Mouse (Mus musculus) MEL (cell line): Measurements from ENCODE around the gene Ovch2. TPM values are rescaled to one million over a fixed set of nuclear protein-coding genes. Genes with fewer than 3 reads are reported as not detected.

Source experiments
- DNase-seq: peaks from one replicate; pipeline ENCODE4 v3.0.0; 2011; ENCODE audit warnings: low read depth, low spot score
- H3K27ac ChIP-seq: 2 replicates; pipeline ENCODE4 v1.5.1; 2012; ENCODE audit warnings: low read depth, mild to moderate bottlenecking, control low read depth, low read length, moderate library complexity; ENCODE audit not compliant: control insufficient read depth
- H3K27me3 ChIP-seq, 2 experiments: fragments of 150-350 bp in 1 of 2; sonication (generic) in 1 of 2; 2 replicates each; pipeline ENCODE4 v1.6.1; 2012; ENCODE audit warnings: low read length in 2 of 2, mild to moderate bottlenecking in 2 of 2, improper control_type of control experiment in 1 of 2, moderate library complexity in 1 of 2; ENCODE audit not compliant: insufficient read depth in 2 of 2, control insufficient read depth in 1 of 2
- H3K36me3 ChIP-seq, 2 experiments: 2 replicates each; pipeline ENCODE4 v1.6.1; 2012 to 2014; ENCODE audit warnings: low read length in 2 of 2, improper control_type of control experiment in 1 of 2, inconsistent platforms in 1 of 2, mild to moderate bottlenecking in 1 of 2; ENCODE audit not compliant: insufficient read depth in 2 of 2, control insufficient read depth in 1 of 2
- H3K4me1 ChIP-seq, 2 experiments: fragments of 150-350 bp in 1 of 2; sonication (generic) in 1 of 2; 2 replicates each; pipeline ENCODE4 v1.6.1; 2012; ENCODE audit warnings: low read length in 2 of 2, improper control_type of control experiment in 1 of 2, mild to moderate bottlenecking in 1 of 2; ENCODE audit not compliant: insufficient read depth in 2 of 2, control insufficient read depth in 1 of 2
- H3K4me3 ChIP-seq, 2 experiments: fragments of 150-350 bp in 1 of 2; sonication (generic) in 1 of 2; 2 replicates each; pipeline ENCODE4 v1.5.1; 2012; ENCODE audit warnings: low read depth in 2 of 2, low read length in 2 of 2, mild to moderate bottlenecking in 2 of 2, moderate library complexity in 2 of 2, control low read depth in 1 of 2, improper control_type of control experiment in 1 of 2; ENCODE audit not compliant: control insufficient read depth in 1 of 2, insufficient read depth in 1 of 2
- H3K79me2 ChIP-seq: 2 replicates; pipeline ENCODE4 v1.6.1; 2012; ENCODE audit warnings: mild to moderate bottlenecking, low read length, moderate library complexity; ENCODE audit not compliant: control insufficient read depth, poor library complexity, insufficient read depth
- H3K9ac ChIP-seq: 2 replicates; pipeline ENCODE4 v1.6.1; 2012; ENCODE audit warnings: low read depth, mild to moderate bottlenecking, control low read depth, low read length, moderate library complexity; ENCODE audit not compliant: control insufficient read depth, poor library complexity, severe bottlenecking
- H3K9me3 ChIP-seq: fragments of 150-350 bp; sonication (generic); replicated peaks from 2 replicates; pipeline ENCODE4 v1.6.1; 2012; ENCODE audit warnings: mild to moderate bottlenecking, low read length, improper control_type of control experiment, moderate library complexity; ENCODE audit not compliant: insufficient read depth
- BHLHE40 ChIP-seq: IDR thresholded peaks from 2 replicates; pipeline ENCODE4 v1.6.1; 2012; ENCODE audit warnings: low read depth, mild to moderate bottlenecking, inconsistent platforms, low read length, improper control_type of control experiment, borderline replicate concordance
- CHD1 ChIP-seq: IDR thresholded peaks from 2 replicates; pipeline ENCODE4 v1.6.1; 2012; ENCODE audit warnings: low read depth, mild to moderate bottlenecking, inconsistent platforms, low read length, improper control_type of control experiment
- CTCF ChIP-seq, 3 experiments: IDR thresholded peaks in 2 of 3; conservative IDR thresholded peaks in 1 of 3; 2 replicates each; pipeline ENCODE4 v1.5.1; 2011 to 2012; ENCODE audit warnings: low read length in 3 of 3, low read depth in 2 of 3, mild to moderate bottlenecking in 2 of 3, improper control_type of control experiment in 1 of 3, inconsistent platforms in 1 of 3, mixed read lengths in 1 of 3, moderate library complexity in 1 of 3; ENCODE audit not compliant: control insufficient read depth in 1 of 3, insufficient read depth in 1 of 3, poor library complexity in 1 of 3, severe bottlenecking in 1 of 3
- GABPA ChIP-seq: IDR thresholded peaks from 2 replicates; pipeline ENCODE4 v1.6.1; 2012; ENCODE audit warnings: low read depth, mild to moderate bottlenecking, inconsistent platforms, low read length, improper control_type of control experiment, moderate library complexity
- JUND ChIP-seq: IDR thresholded peaks from 2 replicates; pipeline ENCODE4 v1.6.1; 2011; ENCODE audit warnings: low read depth, mild to moderate bottlenecking, improper control_type of control experiment, low read length
- MAFK ChIP-seq: IDR thresholded peaks from 2 replicates; pipeline ENCODE4 v1.6.1; 2011; ENCODE audit warnings: low read depth, mild to moderate bottlenecking, low read length, improper control_type of control experiment, borderline replicate concordance
- MAX ChIP-seq: IDR thresholded peaks from 2 replicates; pipeline ENCODE4 v1.6.1; 2011; ENCODE audit warnings: low read length, improper control_type of control experiment
- MAZ ChIP-seq: IDR thresholded peaks from 2 replicates; pipeline ENCODE4 v1.6.1; 2012; ENCODE audit warnings: low read depth, mild to moderate bottlenecking, inconsistent platforms, low read length, improper control_type of control experiment
- MEF2A ChIP-seq: IDR thresholded peaks from 2 replicates; pipeline ENCODE4 v1.6.1; 2014; ENCODE audit warnings: low read depth, mild to moderate bottlenecking, inconsistent platforms, low read length, improper control_type of control experiment; ENCODE audit not compliant: poor library complexity, insufficient replicate concordance, severe bottlenecking; ENCODE audit errors: extremely low read depth
- MXI1 ChIP-seq: IDR thresholded peaks from 2 replicates; pipeline ENCODE4 v1.6.1; 2011; ENCODE audit warnings: mild to moderate bottlenecking, low read depth, low read length, improper control_type of control experiment
- NELFE ChIP-seq: IDR thresholded peaks from 2 replicates; pipeline ENCODE4 v1.6.1; 2011; ENCODE audit warnings: low read depth, low read length, improper control_type of control experiment
- POLR2A ChIP-seq, 2 experiments: IDR thresholded peaks; 2 replicates each; pipeline ENCODE4 v1.6.1; 2011 to 2012; ENCODE audit warnings: low read length in 2 of 2, mild to moderate bottlenecking in 2 of 2, control low read depth in 1 of 2, improper control_type of control experiment in 1 of 2, low read depth in 1 of 2, moderate library complexity in 1 of 2; ENCODE audit not compliant: control insufficient read depth in 1 of 2, insufficient read depth in 1 of 2, poor library complexity in 1 of 2
- POLR2AphosphoS2 ChIP-seq: IDR thresholded peaks from 2 replicates; pipeline ENCODE4 v1.6.1; 2011; ENCODE audit warnings: low read length, improper control_type of control experiment
- POLR2AphosphoS5 ChIP-seq: IDR thresholded peaks from 2 replicates; pipeline ENCODE4 v1.6.1; 2012; ENCODE audit warnings: low read depth, borderline replicate concordance, mild to moderate bottlenecking, inconsistent platforms, low read length, moderate library complexity, mixed read lengths
- RAD21 ChIP-seq: IDR thresholded peaks from 2 replicates; pipeline ENCODE4 v1.6.1; 2011; ENCODE audit warnings: mild to moderate bottlenecking, low read depth, low read length, improper control_type of control experiment
- SIN3A ChIP-seq: IDR thresholded peaks from 2 replicates; pipeline ENCODE4 v1.6.1; 2012; ENCODE audit warnings: low read length, improper control_type of control experiment, inconsistent platforms
- SMC3 ChIP-seq: IDR thresholded peaks from 2 replicates; pipeline ENCODE4 v1.6.1; 2011; ENCODE audit warnings: low read depth, low read length, improper control_type of control experiment
- TAL1 ChIP-seq: IDR thresholded peaks from 2 replicates; pipeline ENCODE4 v1.6.1; 2012; ENCODE audit warnings: mild to moderate bottlenecking, inconsistent platforms, low read length, moderate library complexity, mixed read lengths
- TBP ChIP-seq: IDR thresholded peaks from 2 replicates; pipeline ENCODE4 v1.8.0; 2011; ENCODE audit warnings: low read depth, low read length, improper control_type of control experiment
- TCF12 ChIP-seq: IDR thresholded peaks from 2 replicates; pipeline ENCODE4 v1.6.1; 2014; ENCODE audit warnings: low read depth, mild to moderate bottlenecking, inconsistent platforms, low read length, improper control_type of control experiment, moderate library complexity
- USF1 ChIP-seq: IDR thresholded peaks from 2 replicates; pipeline ENCODE4 v1.6.1; 2014; ENCODE audit warnings: low read depth, mild to moderate bottlenecking, inconsistent platforms, low read length, improper control_type of control experiment, moderate library complexity
- ZC3H11A ChIP-seq: IDR thresholded peaks from 2 replicates; pipeline ENCODE4 v1.6.1; 2012; ENCODE audit warnings: low read depth, mild to moderate bottlenecking, inconsistent platforms, low read length, improper control_type of control experiment
- ZMIZ1 ChIP-seq: IDR thresholded peaks from 2 replicates; pipeline ENCODE4 v1.6.1; 2012; ENCODE audit warnings: low read depth, mild to moderate bottlenecking, inconsistent platforms, low read length, improper control_type of control experiment, moderate library complexity
- polyA plus RNA-seq, 2 experiments: library from polyadenylated mRNA; stranded (reverse) in 1 of 2; unstranded in 1 of 2; fragments of >175 nt in 1 of 2; fragments of >200 nt in 1 of 2; gene quantifications; 2 replicates each; pipeline versions ENCODE4 v1.2.1 to v1.2.4; 2012; ENCODE audit warnings: low replicate concordance in 2 of 2, low read depth in 1 of 2; ENCODE audit not compliant: insufficient read length in 2 of 2, insufficient read depth in 1 of 2, missing spikeins in 1 of 2
- total RNA-seq: library from RNA; depleted of rRNA; stranded (reverse); fragments of 300-350 nt; gene quantifications from 2 replicates; pipeline ENCODE4 v1.2.3, GENCODE M21; 2012

Gene Ovch2
- total and polyA plus RNA-seq, 3 experiments: not detected

DNA sequence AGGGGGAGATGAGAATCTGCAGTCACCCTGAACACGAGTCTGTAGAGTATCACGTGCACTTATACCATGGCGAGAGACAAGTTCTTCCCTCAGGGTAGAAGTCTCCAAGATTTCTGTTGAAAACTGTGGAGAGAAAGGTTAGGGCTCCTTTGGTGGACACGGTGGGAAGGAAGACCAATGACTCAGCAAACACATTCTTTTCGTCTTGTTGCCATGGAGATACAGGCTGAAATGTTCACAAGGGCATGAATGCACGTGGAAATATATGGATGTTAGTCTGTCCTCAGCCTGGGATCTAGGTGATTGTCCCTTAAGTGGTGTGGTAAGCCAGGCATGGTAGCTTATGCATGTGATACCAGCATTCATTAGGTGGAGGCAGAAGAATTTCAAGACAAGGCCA lies 30.2 kb downstream of the Ovch2 start:
- H3K9me3 ChIP-seq: no peaks in the 10 kb centered on the region
- H3K4me1 ChIP-seq: no peaks in the 10 kb centered on the region
- TF ChIP-seq CTCF (IDR thresholded peaks at IDR 0.05 in 2 of 3, conservative IDR thresholded peaks at IDR 0.05 in 1 of 3; ENCODE audit: control insufficient read depth in 1 of 3, insufficient read depth in 1 of 3, low read depth in 2 of 3, low read length in 3 of 3, poor library complexity in 1 of 3, severe bottlenecking in 1 of 3): no peak
- TF ChIP-seq TBP: no peak
- TF ChIP-seq POLR2AphosphoS5: no peak
- no peak for TF ChIP-seq ZC3H11A
- no peak for TF ChIP-seq BHLHE40
- TF ChIP-seq CHD1: no peak
- TF ChIP-seq, all 39 proteins: peak for 0
- H3K27me3 ChIP-seq: no peaks in the 10 kb centered on the region
- H3K4me3 ChIP-seq: no peak overlapping the region
- H3K27ac ChIP-seq: no peak overlapping the region
- H3K79me2 ChIP-seq: no peaks in the 10 kb centered on the region
- H3K9ac ChIP-seq: no peak overlapping the region
- DNase-seq: no peak
- no peaks in the 10 kb centered on the region for H3K36me3 ChIP-seq

DNA sequence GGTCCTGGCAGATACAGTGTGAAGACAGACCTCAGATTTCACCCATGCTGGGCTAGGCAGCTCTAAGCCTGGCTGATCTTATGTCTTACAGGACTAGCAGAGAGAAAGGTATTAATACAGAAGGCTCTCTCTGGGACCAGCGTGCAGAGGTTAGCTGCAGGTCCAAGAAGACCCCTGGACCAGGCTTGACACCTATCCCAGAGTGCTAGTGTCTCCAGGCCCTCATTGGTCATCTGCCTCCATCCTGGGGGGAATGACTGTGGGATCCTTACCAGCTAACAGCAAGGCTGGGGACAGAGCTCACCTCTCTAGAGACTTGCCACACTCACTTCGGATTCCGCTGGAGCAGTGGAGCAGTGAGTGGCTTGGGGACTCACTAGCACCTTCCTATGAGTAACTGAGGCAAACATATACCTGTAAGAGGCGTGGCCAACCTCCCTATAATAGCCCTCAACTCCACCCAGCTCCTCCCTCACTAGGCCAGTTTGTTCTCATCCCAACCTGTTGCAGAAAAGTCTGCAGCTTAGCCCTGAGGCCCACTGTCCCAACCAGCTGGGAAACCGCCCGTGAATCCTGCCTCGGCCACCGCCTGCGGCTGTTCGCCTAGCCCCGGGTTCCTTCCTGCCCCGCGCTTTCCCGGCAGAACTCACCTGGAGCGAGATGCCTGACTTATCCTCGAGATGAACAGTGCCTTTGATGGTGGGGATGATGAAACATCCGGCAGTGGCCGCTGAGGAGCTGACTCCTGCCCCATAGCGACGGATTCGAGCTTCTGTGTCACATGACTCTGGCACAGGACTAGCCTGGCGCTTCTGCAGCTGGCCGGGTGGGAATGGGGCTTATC lies 43.5 kb downstream of the Ovch2 start, which contains the start of gene Cyb5r2:
Gene Cyb5r2, minus strand, starts transcription at position 725 of the 844 bp plus-strand sequence.
- Histone ChIP-seq H3K27me3 (no peaks in the 10 kb centered on the region), H3K9me3 (no peaks in the 10 kb centered on the region), H3K27ac (no peak within 1 kb of the TSS), H3K4me1 (no peaks in the 10 kb centered on the region), H3K79me2 (no peaks in the 10 kb centered on the region), H3K9ac (no peak within 1 kb of the TSS), H3K36me3 (no peaks in the 10 kb centered on the region), H3K4me3 (no peak within 1 kb of the TSS)
- DNase-seq: no peak
- TF ChIP-seq USF1: no peak
- TF ChIP-seq TCF12: no peak
- no peak for TF ChIP-seq SMC3
- TF ChIP-seq RAD21: no peak
- no peak for TF ChIP-seq NELFE
- TF ChIP-seq POLR2AphosphoS2: no peak
- no peak for TF ChIP-seq TAL1
- TF ChIP-seq GABPA: no peak
- no peak for TF ChIP-seq JUND
- no peak for TF ChIP-seq MXI1
- TF ChIP-seq CTCF (IDR thresholded peaks at IDR 0.05 in 2 of 3, conservative IDR thresholded peaks at IDR 0.05 in 1 of 3; ENCODE audit: control insufficient read depth in 1 of 3, insufficient read depth in 1 of 3, low read depth in 2 of 3, low read length in 3 of 3, poor library complexity in 1 of 3, severe bottlenecking in 1 of 3): no peak
- no peak for TF ChIP-seq MAX
- no peak for TF ChIP-seq POLR2A (IDR thresholded peaks at IDR 0.05; ENCODE audit: control insufficient read depth in 1 of 2, insufficient read depth in 1 of 2, low read depth in 1 of 2, low read length in 2 of 2, poor library complexity in 1 of 2)
- no peak for TF ChIP-seq MEF2A
- no peak for TF ChIP-seq SIN3A
- TF ChIP-seq ZMIZ1: no peak
- TF ChIP-seq MAFK: no peak
- no peak for TF ChIP-seq MAZ
